Mouse (Mus musculus): ENCODE results near the gene Enpep.
A peak's percentile ranks its signal among the peaks of the same experiment; 100 is the strongest.

DNA sequence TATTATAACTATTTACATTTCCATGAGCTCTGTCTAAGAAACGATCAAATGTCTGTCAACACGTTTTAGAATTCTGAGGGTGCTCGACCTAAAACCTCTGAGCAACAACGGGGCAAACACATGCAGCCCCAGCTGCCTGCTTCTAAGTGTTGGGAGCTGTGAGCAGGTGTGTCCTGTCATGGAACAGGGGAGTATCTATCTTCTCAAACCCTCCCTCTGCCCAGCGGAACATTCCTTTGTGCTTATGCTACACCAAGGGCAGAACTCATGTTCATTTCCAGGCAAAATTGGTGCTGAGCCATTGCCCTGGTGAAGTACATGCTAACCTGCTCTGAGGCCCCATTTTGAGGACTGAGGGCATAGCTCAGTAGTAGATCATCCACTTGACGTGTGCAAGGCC is 10.9 kb downstream of the Enpep start:
- TF ChIP-seq POLR2A (IDR thresholded peaks at IDR 0.05; ENCODE audit: insufficient read length, low read depth): no peak
- no peak for TF ChIP-seq TCF12 (IDR thresholded peaks at IDR 0.05; ENCODE audit: insufficient read depth, poor library complexity, severe bottlenecking)
- no peak for TF ChIP-seq USF1 (IDR thresholded peaks at IDR 0.05; ENCODE audit: low read depth)
- TF ChIP-seq MYOD1 (IDR thresholded peaks at IDR 0.05; ENCODE audit: control insufficient read depth in 1 of 3, insufficient read length in 2 of 3, low read depth in 2 of 3): peak in 1 of 3 experiments; percentile 14
- no peak for TF ChIP-seq SRF (IDR thresholded peaks at IDR 0.05; ENCODE audit: control insufficient read depth, insufficient read length, low read depth)

All from myocyte (in vitro differentiated cells).